Mouse (Mus musculus) lung, postnatal 0 days (tissue): ENCODE measurements around the gene Gucd1. TPM values are rescaled to one million over a fixed set of nuclear protein-coding genes. Genes with fewer than 3 reads are reported as not detected.

Experiments
- ATAC-seq: fragments of 200-750 bp; cut with Nextera tagmentation; 2 replicates; pipeline ENCODE4 v1.8.0; 2017; ENCODE audit warnings: moderate library complexity
- DNase-seq: peaks from one replicate; pipeline ENCODE4 v3.0.0-alpha.2; 2016; ENCODE audit warnings: low spot score
- H3K27ac ChIP-seq: fragments of 300-500 bp; sonication (generic); 2 replicates; pipeline ENCODE4 v1.5.1; 2014; ENCODE audit warnings: antibody characterized with exemption, mild to moderate bottlenecking, low read length, mixed read lengths
- H3K27me3 ChIP-seq: fragments of 300-500 bp; sonication (generic); replicated peaks from 2 replicates; pipeline ENCODE4 v1.6.1; 2014; ENCODE audit warnings: low read length, mixed read lengths; ENCODE audit not compliant: insufficient read depth
- H3K36me3 ChIP-seq: fragments of 300-500 bp; sonication (generic); 2 replicates; pipeline ENCODE4 v1.6.1; 2014; ENCODE audit warnings: low read length, mixed read lengths; ENCODE audit not compliant: insufficient read depth
- H3K4me1 ChIP-seq: fragments of 300-500 bp; sonication (generic); 2 replicates; pipeline ENCODE4 v1.6.1; 2014; ENCODE audit warnings: antibody characterized with exemption, low read depth, low read length, mixed read lengths; ENCODE audit not compliant: insufficient read depth
- H3K4me2 ChIP-seq: fragments of 300-500 bp; sonication (generic); replicated peaks from 2 replicates; pipeline ENCODE4 v1.6.1; 2014; ENCODE audit warnings: low read depth, mild to moderate bottlenecking, low read length, moderate library complexity, mixed read lengths
- H3K4me3 ChIP-seq: fragments of 300-500 bp; sonication (generic); 2 replicates; pipeline ENCODE4 v1.5.1; 2014; ENCODE audit warnings: low read depth, low read length
- H3K9ac ChIP-seq: fragments of 300-500 bp; sonication (generic); replicated peaks from 2 replicates; pipeline ENCODE4 v1.6.1; 2014; ENCODE audit warnings: low read depth, mild to moderate bottlenecking
- H3K9me3 ChIP-seq: fragments of 300-500 bp; sonication (generic); 2 replicates; pipeline ENCODE4 v1.6.1; 2016; ENCODE audit warnings: low read length, mixed read lengths
- CTCF ChIP-seq: IDR thresholded peaks from 2 replicates; pipeline ENCODE4 v1.5.1; 2016; ENCODE audit warnings: antibody characterized with exemption, mild to moderate bottlenecking
- EP300 ChIP-seq: IDR thresholded peaks from 2 replicates; pipeline ENCODE4 v1.6.1; 2016; ENCODE audit warnings: antibody characterized with exemption, mild to moderate bottlenecking, control low read depth
- WGBS: fragments of 180-500 bp; shearing (Covaris S2); extraction: QIAGEN DNeasy Blood & Tissue Kit; methylation state at CpG from one replicate; pipeline ENCODE4 v1.1.7; 2014; 5-methylcytosine and 5-hydroxymethylcytosine counted together
- polyA plus RNA-seq: library from polyadenylated mRNA; unstranded; fragments of >200 nt; fragmentation: Nextera tagmentation; extraction: Ambion mirVana; gene quantifications from 2 replicates; pipeline ENCODE4 v1.2.1, GENCODE M21; 2015

Gene Gucd1
- polyA plus RNA-seq, 1 experiment from 2014 or later, result 20.3 TPM

- ATAC-seq, result peak; percentile 59
- no peak overlapping the region for H3K4me2 ChIP-seq
- H3K9ac ChIP-seq, result no peak overlapping the region
- H3K27ac ChIP-seq, result no peak overlapping the region
- H3K4me1 ChIP-seq, result peaks cover 3% of the 10 kb centered on the region; the same call in 1 of the 2 replicates
- H3K4me3 ChIP-seq, result no peak overlapping the region
- WGBS, result 48% methylated on average over 9 of the region's 9 CpGs
- peak; percentile 86 for DNase-seq
- no peaks in the 10 kb centered on the region for H3K36me3 ChIP-seq
- TF ChIP-seq CTCF, result peak; percentile 95
- TF ChIP-seq EP300, result no peak
- no peaks in the 10 kb centered on the region for H3K9me3 ChIP-seq
- no peaks in the 10 kb centered on the region for H3K27me3 ChIP-seq
These were observed 31.4 kb downstream of the Gucd1 start for GRCm38 (mm10) chr10:75486086-75486979.

- Histone ChIP-seq H3K4me2 (no peak overlapping the region), H3K9me3 (no peaks in the 10 kb centered on the region), H3K27me3 (no peaks in the 10 kb centered on the region), H3K36me3 (no peaks in the 10 kb centered on the region), H3K27ac (no peak overlapping the region), H3K4me3 (no peak overlapping the region), H3K9ac (no peak overlapping the region), H3K4me1 (peaks cover 3% of the 10 kb centered on the region; the same call in 1 of the 2 replicates)
- no peak for ATAC-seq
- DNase-seq, result no peak
- TF ChIP-seq EP300 (no peak), CTCF (no peak)
- WGBS, result 54% methylated on average over 6 of the region's 6 CpGs
These were observed 33.0 kb downstream of the Gucd1 start for GRCm38 (mm10) chr10:75484767-75485166.

GRCm38 (mm10) chr10:75484066-75484465 lies 33.7 kb downstream of the Gucd1 start:
- Histone ChIP-seq H3K27me3 (no peaks in the 10 kb centered on the region), H3K9ac (no peak overlapping the region), H3K4me3 (no peak overlapping the region), H3K4me1 (peaks cover 3% of the 10 kb centered on the region; the same call in 1 of the 2 replicates), H3K27ac (no peak overlapping the region), H3K36me3 (no peaks in the 10 kb centered on the region), H3K9me3 (no peaks in the 10 kb centered on the region), H3K4me2 (no peak overlapping the region)
- TF ChIP-seq CTCF, result no peak
- DNase-seq, result no peak
- WGBS, result 89% methylated on average over 6 of the region's 6 CpGs
- ATAC-seq, result no peak

GRCm38 (mm10) chr10:75482919-75483483 lies 34.8 kb downstream of the Gucd1 start:
- ATAC-seq, result no peak
- TF ChIP-seq EP300 (no peak), CTCF (no peak)

GRCm38 (mm10) chr10:75482271-75482670 lies 35.5 kb downstream of the Gucd1 start:
- no peaks in the 10 kb centered on the region for H3K9me3 ChIP-seq
- no peak overlapping the region for H3K27ac ChIP-seq
- DNase-seq, result no peak
- H3K9ac ChIP-seq, result no peak overlapping the region
- no peaks in the 10 kb centered on the region for H3K27me3 ChIP-seq
- no peaks in the 10 kb centered on the region for H3K36me3 ChIP-seq
- peaks cover 3% of the 10 kb centered on the region; the same call in 1 of the 2 replicates for H3K4me1 ChIP-seq
- TF ChIP-seq EP300 (no peak), CTCF (no peak)
- H3K4me2 ChIP-seq, result no peak overlapping the region
- no peak for ATAC-seq
- 75% methylated on average over 5 of the region's 5 CpGs for WGBS
- H3K4me3 ChIP-seq, result no peak overlapping the region

More at GRCm38 (mm10) chr10:75482919-75483483, 34.8 kb downstream of the Gucd1 start:
- WGBS, result 90% methylated on average over 11 of the region's 11 CpGs
- Histone ChIP-seq H3K27me3 (no peaks in the 10 kb centered on the region), H3K36me3 (no peaks in the 10 kb centered on the region), H3K4me2 (no peak overlapping the region), H3K27ac (no peak overlapping the region), H3K9ac (no peak overlapping the region), H3K9me3 (no peaks in the 10 kb centered on the region), H3K4me3 (no peak overlapping the region), H3K4me1 (peaks cover 3% of the 10 kb centered on the region; the same call in 1 of the 2 replicates)
- DNase-seq, result no peak

GRCm38 (mm10) chr10:75481703-75482102 lies 36.1 kb downstream of the Gucd1 start:
- peak; percentile 59 for DNase-seq
- TF ChIP-seq CTCF (no peak), EP300 (no peak)
- H3K9me3 ChIP-seq, result no peaks in the 10 kb centered on the region
- no peak overlapping the region for H3K27ac ChIP-seq
- H3K36me3 ChIP-seq, result no peaks in the 10 kb centered on the region
- WGBS, result 77% methylated on average over 4 of the region's 4 CpGs
- H3K4me3 ChIP-seq, result no peak overlapping the region
- no peak overlapping the region for H3K9ac ChIP-seq
- H3K4me2 ChIP-seq, result no peak overlapping the region
- peaks cover 3% of the 10 kb centered on the region; the same call in 1 of the 2 replicates for H3K4me1 ChIP-seq
- ATAC-seq, result no peak
- no peaks in the 10 kb centered on the region for H3K27me3 ChIP-seq
